Mouse (Mus musculus): Measurements from ENCODE around the gene Rflnb. TPM values are rescaled to one million over a fixed set of nuclear protein-coding genes. Genes with fewer than 3 reads are reported as not detected.

Gene Rflnb
- polyA plus RNA-seq, 1 experiment = 7.5 TPM

DNA sequence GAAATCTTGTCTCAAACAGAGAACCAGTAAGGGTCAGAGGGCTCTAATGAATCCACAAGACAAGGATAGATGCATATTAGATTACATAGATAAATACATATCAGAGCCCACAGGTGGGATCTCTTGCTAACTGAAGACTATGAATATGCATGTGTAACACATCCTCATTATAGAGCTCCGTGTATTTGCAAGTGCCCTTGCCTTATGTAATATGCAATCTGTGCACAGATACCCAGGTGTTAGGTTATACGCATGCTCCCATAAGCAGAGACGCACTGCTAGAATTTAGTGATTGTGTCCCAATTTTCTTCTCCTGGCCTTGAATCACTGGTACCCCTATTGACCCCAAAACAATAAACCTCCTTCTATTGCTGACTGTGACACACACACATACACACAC lies 55.4 kb downstream of the Rflnb start:
- TF ChIP-seq SRF (IDR thresholded peaks at IDR 0.05; ENCODE audit: control insufficient read depth, insufficient read length, low read depth) = no peak
- H3K36me3 ChIP-seq (ENCODE audit: control insufficient read depth, insufficient read depth) = no peaks in the 10 kb centered on the region
- no peak overlapping the region for H3K4me2 ChIP-seq (ENCODE audit: low read depth)
- no peak overlapping the region for H3K4me3 ChIP-seq
- no peaks in the 10 kb centered on the region for H3K79me2 ChIP-seq (ENCODE audit: control insufficient read depth, insufficient read depth)
- peaks cover 17% of the 10 kb centered on the region for H3K27me3 ChIP-seq (ENCODE audit: control insufficient read depth, insufficient read depth, insufficient read length)
- H3ac ChIP-seq (ENCODE audit: control insufficient read depth, insufficient read length) = no peak overlapping the region

DNA sequence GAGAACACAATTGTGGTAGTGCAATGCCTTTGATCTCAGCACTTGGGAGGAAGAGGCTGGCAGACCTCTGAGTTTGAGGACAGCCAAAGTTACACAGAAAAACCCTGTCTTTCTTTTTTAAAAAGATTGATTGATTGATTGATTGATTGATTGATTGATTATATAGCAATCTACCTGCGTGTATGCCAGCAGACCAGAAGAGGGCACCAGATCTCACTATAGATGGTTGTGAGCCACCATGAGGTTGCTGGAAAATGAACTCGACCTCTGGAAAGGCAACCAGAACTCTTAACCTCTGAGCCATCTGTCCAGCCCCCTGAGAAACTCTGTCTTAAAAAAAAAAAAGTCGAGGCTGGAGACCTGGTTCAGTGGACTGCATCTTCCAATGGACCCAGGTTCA lies 57.0 kb downstream of the Rflnb start:
- TF ChIP-seq POLR2A (IDR thresholded peaks at IDR 0.05; ENCODE audit: insufficient read length, low read depth) (no peak), CEBPB (IDR thresholded peaks at IDR 0.05; ENCODE audit: insufficient read depth, poor library complexity, severe bottlenecking) (no peak), TCF3 (IDR thresholded peaks at IDR 0.05; ENCODE audit: insufficient read length, low read depth) (no peak), MYOG (IDR thresholded peaks at IDR 0.05; ENCODE audit: control insufficient read depth in 1 of 3, insufficient read depth in 1 of 3, insufficient read length in 2 of 3, low read depth in 2 of 3) (no peak), MYOD1 (IDR thresholded peaks at IDR 0.05; ENCODE audit: control insufficient read depth in 1 of 3, insufficient read length in 2 of 3, low read depth in 2 of 3) (no peak), MAX (IDR thresholded peaks at IDR 0.05; ENCODE audit: low read depth) (no peak), TCF12 (IDR thresholded peaks at IDR 0.05; ENCODE audit: insufficient read depth, poor library complexity, severe bottlenecking) (no peak), E2F4 (IDR thresholded peaks at IDR 0.05; ENCODE audit: insufficient read depth) (no peak), SRF (IDR thresholded peaks at IDR 0.05; ENCODE audit: control insufficient read depth, insufficient read length, low read depth) (no peak), POLR2AphosphoS2 (IDR thresholded peaks at IDR 0.05; ENCODE audit: insufficient read length, low read depth) (no peak), REST (IDR thresholded peaks at IDR 0.05; ENCODE audit: insufficient read depth, insufficient read length) (no peak), USF1 (IDR thresholded peaks at IDR 0.05; ENCODE audit: low read depth) (no peak)

More for the DNA sequence above, 57.0 kb downstream of the Rflnb start:
- H3K4me3 ChIP-seq = no peak overlapping the region
- peaks cover 32% of the 10 kb centered on the region for H3K27me3 ChIP-seq (ENCODE audit: control insufficient read depth, insufficient read depth, insufficient read length)
- H3K4me2 ChIP-seq (ENCODE audit: low read depth) = no peak overlapping the region
- no peaks in the 10 kb centered on the region for H3K36me3 ChIP-seq (ENCODE audit: control insufficient read depth, insufficient read depth)
- no peak overlapping the region for H3ac ChIP-seq (ENCODE audit: control insufficient read depth, insufficient read length)
- no peaks in the 10 kb centered on the region for H3K79me2 ChIP-seq (ENCODE audit: control insufficient read depth, insufficient read depth)

Other genes starting within 250 kb of the Rflnb start
- 0.10 TPM for gene Doc2b, start 231.7 kb downstream of the Rflnb start, polyA plus RNA-seq (2012; fragmentation: generic; extraction: Trizol)
- gene Rph3al, start 89.4 kb downstream of the Rflnb start, polyA plus RNA-seq (2012; fragmentation: generic; extraction: Trizol) = 0.05 TPM
- gene 1700016K19Rik, start 27.9 kb downstream of the Rflnb start, polyA plus RNA-seq (2012; fragmentation: generic; extraction: Trizol) = 0.06 TPM
- gene Vps53, start 151.9 kb upstream of the Rflnb start, polyA plus RNA-seq (2012; fragmentation: generic; extraction: Trizol) = 41.2 TPM
- gene Fam57a, start 151.9 kb upstream of the Rflnb start, polyA plus RNA-seq (2012; fragmentation: generic; extraction: Trizol) = 10.0 TPM
- gene Dbil5, start 189.8 kb upstream of the Rflnb start, polyA plus RNA-seq (2012; fragmentation: generic; extraction: Trizol) = 0.86 TPM
- 10.7 TPM for gene Gemin4, start 189.9 kb upstream of the Rflnb start, polyA plus RNA-seq (2012; fragmentation: generic; extraction: Trizol)
- 17.8 TPM for gene Mrm3, start 215.9 kb upstream of the Rflnb start, polyA plus RNA-seq (2012; fragmentation: generic; extraction: Trizol)
- gene Glod4, start 215.9 kb upstream of the Rflnb start, polyA plus RNA-seq (2012; fragmentation: generic; extraction: Trizol) = 55.2 TPM

Measured in myocyte (in vitro differentiated cells).